Mouse (Mus musculus) heart, embryonic 14.5 days (tissue): Measurements from ENCODE around the gene Stk33. TPM values are rescaled to one million over a fixed set of nuclear protein-coding genes. Genes with fewer than 3 reads are reported as not detected.

ENCODE experiments used
- ATAC-seq: fragments of 200-750 bp; cut with Nextera tagmentation; 2 replicates; pipeline ENCODE4 v1.8.0; 2017; ENCODE audit warnings: low read depth, moderate TSS enrichment; ENCODE audit not compliant: insufficient number of reproducible peaks, insufficient read depth, low FRiP score
- H3K27ac ChIP-seq, 2 experiments: fragments of 200-500 bp in 1 of 2; fragments of 300-500 bp in 1 of 2; sonication (generic) in 1 of 2; replicated peaks in 1 of 2; 2 replicates each; pipeline ENCODE4 v1.5.1; 2012 to 2014; ENCODE audit warnings: low read depth in 2 of 2, low read length in 2 of 2, control low read depth in 1 of 2, mild to moderate bottlenecking in 1 of 2, mixed read lengths in 1 of 2; ENCODE audit not compliant: control insufficient read depth in 1 of 2, insufficient read depth in 1 of 2
- H3K27me3 ChIP-seq: fragments of 300-500 bp; sonication (generic); 2 replicates; pipeline ENCODE4 v1.6.1; 2014; ENCODE audit warnings: mild to moderate bottlenecking, low read length, control low read depth; ENCODE audit not compliant: control insufficient read depth, insufficient read depth
- H3K36me3 ChIP-seq: fragments of 300-500 bp; sonication (generic); 2 replicates; pipeline ENCODE4 v1.6.1; 2014; ENCODE audit warnings: mild to moderate bottlenecking, control low read depth, low read length, mixed read lengths; ENCODE audit not compliant: control insufficient read depth, insufficient read depth
- H3K4me1 ChIP-seq, 2 experiments: fragments of 200-500 bp in 1 of 2; fragments of 300-500 bp in 1 of 2; sonication (generic) in 1 of 2; 2 replicates each; pipeline ENCODE4 v1.6.1; 2012 to 2014; ENCODE audit warnings: low read length in 2 of 2, control low read depth in 1 of 2, mixed read lengths in 1 of 2; ENCODE audit not compliant: control insufficient read depth in 2 of 2, insufficient read depth in 2 of 2
- H3K4me2 ChIP-seq: fragments of 300-500 bp; sonication (generic); 2 replicates; pipeline ENCODE4 v1.6.1; 2014; ENCODE audit warnings: mild to moderate bottlenecking, low read length
- H3K4me3 ChIP-seq, 2 experiments: fragments of 200-500 bp in 1 of 2; fragments of 300-500 bp in 1 of 2; sonication (generic) in 1 of 2; 2 replicates each; pipeline ENCODE4 v1.5.1; 2012 to 2014; ENCODE audit warnings: low read length in 2 of 2, mild to moderate bottlenecking in 2 of 2, control low read depth in 1 of 2, low read depth in 1 of 2, moderate library complexity in 1 of 2; ENCODE audit not compliant: control insufficient read depth in 1 of 2, insufficient read depth in 1 of 2
- H3K9ac ChIP-seq: fragments of 300-500 bp; sonication (generic); 2 replicates; pipeline ENCODE4 v1.6.1; 2014; ENCODE audit warnings: mild to moderate bottlenecking, low read length
- H3K9me3 ChIP-seq: fragments of 300-500 bp; sonication (generic); 2 replicates; pipeline ENCODE4 v1.6.1; 2016; ENCODE audit warnings: low read length, control low read depth; ENCODE audit not compliant: control insufficient read depth
- WGBS: fragments of 180-500 bp; shearing (Covaris S2); extraction: QIAGEN DNeasy Blood & Tissue Kit; methylation state at CpG from one replicate; pipeline ENCODE4 v1.1.7; 2014; 5-methylcytosine and 5-hydroxymethylcytosine counted together
- polyA plus RNA-seq: library from polyadenylated mRNA; unstranded; fragments of >200 nt; fragmentation: Nextera tagmentation; extraction: Ambion mirVana; gene quantifications from 2 replicates; pipeline ENCODE4 v1.2.1, GENCODE M21; 2014

Gene Stk33
- polyA plus RNA-seq, 1 experiment from 2014 or later = 0.26 TPM

- no peak overlapping the region for H3K9ac ChIP-seq
Measured at GRCm38 (mm10) chr7:109244776-109245175, 194.1 kb downstream of the Stk33 start.

GRCm38 (mm10) chr7:109241313-109241712 lies 197.6 kb downstream of the Stk33 start:
- no peaks in the 10 kb centered on the region for H3K36me3 ChIP-seq
- ATAC-seq = no peak
- 10% methylated on average over 19 of the region's 19 CpGs for WGBS

More at GRCm38 (mm10) chr7:109244776-109245175, 194.1 kb downstream of the Stk33 start:
- H3K36me3 ChIP-seq = no peaks in the 10 kb centered on the region
- H3K4me3 ChIP-seq = no peak overlapping the region
- H3K4me1 ChIP-seq = no peaks in the 10 kb centered on the region
- H3K4me2 ChIP-seq = no peak overlapping the region
- no peak overlapping the region for H3K27ac ChIP-seq
- H3K27me3 ChIP-seq = peaks cover 8% of the 10 kb centered on the region; the same call in 1 of the 2 replicates
- H3K9me3 ChIP-seq = no peaks in the 10 kb centered on the region
- WGBS = 83% methylated on average over 10 of the region's 10 CpGs
- ATAC-seq = no peak

GRCm38 (mm10) chr7:109239346-109239745 lies 199.5 kb downstream of the Stk33 start:
- Histone ChIP-seq H3K4me3 (no peak overlapping the region), H3K36me3 (no peaks in the 10 kb centered on the region), H3K4me2 (no peak overlapping the region), H3K27ac (no peak overlapping the region), H3K27me3 (peaks cover 3% of the 10 kb centered on the region; the same call in 1 of the 2 replicates), H3K9ac (no peak overlapping the region), H3K4me1 (no peaks in the 10 kb centered on the region), H3K9me3 (no peaks in the 10 kb centered on the region)
- WGBS = 71% methylated on average over 1 of the region's 1 CpGs
- no peak for ATAC-seq

More at GRCm38 (mm10) chr7:109241313-109241712, 197.6 kb downstream of the Stk33 start:
- H3K9me3 ChIP-seq = no peaks in the 10 kb centered on the region
- H3K27me3 ChIP-seq = peaks cover 3% of the 10 kb centered on the region; the same call in 1 of the 2 replicates
- no peak overlapping the region for H3K27ac ChIP-seq
- no peaks in the 10 kb centered on the region for H3K4me1 ChIP-seq
- H3K4me3 ChIP-seq = no peak overlapping the region
- H3K9ac ChIP-seq = no peak overlapping the region
- H3K4me2 ChIP-seq = no peak overlapping the region

GRCm38 (mm10) chr7:109238724-109239123 lies 200.2 kb downstream of the Stk33 start:
- no peak overlapping the region for H3K4me2 ChIP-seq
- no peak overlapping the region for H3K9ac ChIP-seq
- no peaks in the 10 kb centered on the region for H3K36me3 ChIP-seq
- peaks cover 3% of the 10 kb centered on the region; the same call in 1 of the 2 replicates for H3K27me3 ChIP-seq
- H3K4me1 ChIP-seq = no peaks in the 10 kb centered on the region
- H3K9me3 ChIP-seq = no peaks in the 10 kb centered on the region
- H3K27ac ChIP-seq = no peak overlapping the region
- ATAC-seq = no peak
- no peak overlapping the region for H3K4me3 ChIP-seq
- WGBS = 82% methylated on average over 10 of the region's 10 CpGs

- no peaks in the 10 kb centered on the region for H3K27me3 ChIP-seq
- ATAC-seq = no peak
- no peaks in the 10 kb centered on the region for H3K36me3 ChIP-seq
- H3K9me3 ChIP-seq = no peaks in the 10 kb centered on the region
- no peak overlapping the region for H3K4me2 ChIP-seq
- no peak overlapping the region for H3K4me3 ChIP-seq
- no peak overlapping the region for H3K9ac ChIP-seq
- WGBS = 39% methylated on average over 2 of the region's 2 CpGs
- no peaks in the 10 kb centered on the region for H3K4me1 ChIP-seq
- H3K27ac ChIP-seq = no peak overlapping the region
Measured at GRCm38 (mm10) chr7:109234882-109235640, 203.8 kb downstream of the Stk33 start.

GRCm38 (mm10) chr7:109234476-109234875 lies 204.4 kb downstream of the Stk33 start:
- H3K27me3 ChIP-seq = no peaks in the 10 kb centered on the region
- no peak overlapping the region for H3K27ac ChIP-seq
- H3K9me3 ChIP-seq = no peaks in the 10 kb centered on the region
- no peaks in the 10 kb centered on the region for H3K36me3 ChIP-seq
- H3K4me2 ChIP-seq = no peak overlapping the region
- H3K4me3 ChIP-seq = no peak overlapping the region
- H3K9ac ChIP-seq = no peak overlapping the region
- ATAC-seq = no peak
- 40% methylated on average over 5 of the region's 5 CpGs for WGBS
- no peaks in the 10 kb centered on the region for H3K4me1 ChIP-seq

- WGBS = 69% methylated on average over 11 of the region's 11 CpGs
- ATAC-seq = no peak
- H3K27ac ChIP-seq = no peak overlapping the region
- no peak overlapping the region for H3K9ac ChIP-seq
- H3K4me2 ChIP-seq = no peak overlapping the region
- H3K4me3 ChIP-seq = no peak overlapping the region
- no peaks in the 10 kb centered on the region for H3K27me3 ChIP-seq
- H3K4me1 ChIP-seq = no peaks in the 10 kb centered on the region
- no peaks in the 10 kb centered on the region for H3K9me3 ChIP-seq
- H3K36me3 ChIP-seq = no peaks in the 10 kb centered on the region
Measured at GRCm38 (mm10) chr7:109231881-109232321, 207.0 kb downstream of the Stk33 start.
